Mouse (Mus musculus) lung, adult 2 months (tissue): ENCODE results near the gene Alk.

Source experiments
- CTCF ChIP-seq: fragments of 200-500 bp; IDR thresholded peaks from 2 replicates; pipeline ENCODE4 v1.5.1; 2011; ENCODE audit warnings: mild to moderate bottlenecking, low read length, control low read depth; ENCODE audit not compliant: insufficient read depth
- POLR2A ChIP-seq: fragments of 200-500 bp; IDR thresholded peaks from 2 replicates; pipeline ENCODE4 v1.6.1; 2011; ENCODE audit warnings: low read depth, mild to moderate bottlenecking, control low read depth, low read length, borderline replicate concordance; ENCODE audit errors: extremely low read depth

DNA sequence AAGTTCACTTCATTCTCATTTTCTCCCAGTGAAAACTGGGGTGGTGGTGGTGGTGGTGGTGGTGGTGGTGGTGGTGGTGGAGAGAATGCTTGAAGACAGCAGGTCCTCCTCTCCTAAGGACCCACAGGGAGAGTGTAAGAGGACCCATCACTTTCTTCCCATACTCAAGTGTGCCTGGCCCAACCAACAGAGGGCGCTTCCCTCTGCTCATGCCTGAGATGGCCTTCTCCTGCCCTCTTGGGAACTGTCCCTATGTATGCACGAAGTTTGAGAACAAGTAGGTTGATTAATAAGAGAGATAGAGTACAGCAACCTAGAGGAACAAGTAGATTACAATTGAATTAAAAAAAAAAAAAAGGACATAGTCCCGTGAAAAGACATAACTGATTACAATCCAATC, 695.3 kb downstream of the Alk start:
- TF ChIP-seq CTCF: peak; percentile 64
- TF ChIP-seq POLR2A: no peak
